Mouse (Mus musculus): Measurements from ENCODE around the gene Mmp9.

DNA sequence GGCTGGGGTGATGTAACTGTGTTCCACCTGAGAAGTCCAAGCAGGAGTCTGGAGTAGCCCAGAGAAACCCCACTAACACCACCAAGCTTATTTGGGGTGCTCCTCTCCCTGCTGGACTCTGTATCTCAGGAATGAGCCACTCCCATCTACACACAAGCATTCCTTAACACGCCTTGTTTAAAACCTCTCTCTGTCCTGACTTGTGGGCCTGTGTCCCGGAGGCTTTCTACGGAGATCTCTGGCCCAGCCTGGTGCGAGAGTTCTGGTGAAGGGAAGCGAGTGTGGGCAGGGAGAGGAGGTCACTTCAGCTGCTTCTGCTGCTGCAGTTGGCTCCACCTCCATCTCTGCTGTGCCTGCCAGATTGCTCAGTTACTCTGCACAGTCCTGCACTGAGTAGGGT is 15.6 kb downstream of the Mmp9 start:
- TF ChIP-seq EP300 (IDR thresholded peaks at IDR 0.05; ENCODE audit: low read depth) (no peak), CTCF (IDR thresholded peaks at IDR 0.05; ENCODE audit: low read depth) (no peak)
